Mouse (Mus musculus): Measurements from ENCODE around the gene Timm13. TPM values are rescaled to one million over a fixed set of nuclear protein-coding genes. Genes with fewer than 3 reads are reported as not detected.

The Timm13 gene
- polyA plus RNA-seq, 1 experiment from 2014 or later: 398 TPM

DNA sequence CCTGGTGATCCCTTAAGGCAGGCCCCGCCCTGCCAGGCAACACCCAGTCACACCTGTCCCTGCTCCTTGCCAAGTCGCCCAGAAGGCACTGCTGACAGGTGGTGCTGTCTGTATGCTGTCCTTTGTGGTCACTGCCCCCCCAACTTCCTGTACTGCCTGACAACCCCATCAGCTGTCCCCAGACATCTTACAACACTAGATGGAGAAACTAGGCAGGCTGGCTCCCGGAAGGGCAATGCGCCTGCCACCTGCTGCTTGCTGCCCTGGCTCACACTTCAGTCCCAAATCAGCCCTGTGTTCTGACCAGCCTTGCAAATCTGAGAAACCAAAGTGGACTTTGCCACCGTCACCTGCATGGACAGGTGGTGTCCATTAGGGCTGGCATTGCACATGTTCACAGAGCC lies 13.5 kb upstream of the Timm13 start:
- H3K9me3 ChIP-seq (replicated peaks; ENCODE audit: control insufficient read depth, low read length): no peaks in the 10 kb centered on the region
- H3K36me3 ChIP-seq (ENCODE audit: control insufficient read depth, insufficient read depth, low read length): peaks cover 57% of the 10 kb centered on the region
- peaks cover 4% of the 10 kb centered on the region for H3K4me1 ChIP-seq (ENCODE audit: control insufficient read depth, insufficient read depth, low read length)
- H3K27me3 ChIP-seq (replicated peaks; ENCODE audit: control insufficient read depth, insufficient read depth, low read length): no peaks in the 10 kb centered on the region
- no peak overlapping the region for H3K4me3 ChIP-seq (ENCODE audit: low read depth, low read length)
- H3K27ac ChIP-seq (ENCODE audit: low read depth, low read length): no peak overlapping the region
- 91% methylated on average over 5 of the region's 5 CpGs for WGBS
- H3K4me2 ChIP-seq (ENCODE audit: low read length): no peak overlapping the region
- H3K9ac ChIP-seq (ENCODE audit: low read length): no peak overlapping the region
- DNase-seq (ENCODE audit: low spot score) (no peak), ATAC-seq (no peak)

DNA sequence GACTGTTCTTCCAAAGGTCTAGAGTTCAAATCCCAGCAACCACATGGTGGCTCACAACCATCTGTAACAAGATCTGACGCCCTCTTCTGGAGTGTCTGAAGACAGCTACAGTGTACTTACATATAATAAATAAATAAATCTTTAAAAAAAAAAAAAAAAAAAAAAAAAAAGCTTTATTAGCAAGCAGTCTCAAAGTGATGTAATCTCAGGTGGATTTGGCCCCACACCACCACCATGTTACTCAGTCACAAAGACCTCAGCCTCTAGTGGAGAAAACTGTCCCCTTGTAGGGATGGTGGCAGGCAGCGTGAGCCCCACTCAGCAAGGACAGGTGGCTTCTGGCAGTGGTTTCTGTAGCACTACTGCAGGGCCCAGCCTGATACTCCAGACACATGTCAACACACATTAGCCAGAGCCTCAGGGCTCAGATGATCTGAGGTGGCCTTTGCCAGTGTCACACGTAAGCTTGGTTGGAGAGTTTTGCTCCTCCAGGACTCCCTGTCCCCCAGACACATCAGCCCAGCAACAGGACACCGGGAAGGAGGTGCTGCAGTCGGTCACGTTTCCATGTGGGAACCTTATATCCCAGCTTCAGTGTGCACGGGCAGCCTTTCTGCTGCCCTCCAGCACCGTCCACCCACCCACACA lies 12.7 kb upstream of the Timm13 start:
- no peak overlapping the region for H3K4me2 ChIP-seq (ENCODE audit: low read length)
- H3K27ac ChIP-seq (ENCODE audit: low read depth, low read length): no peak overlapping the region
- DNase-seq (ENCODE audit: low spot score): no peak
- no peaks in the 10 kb centered on the region for H3K9me3 ChIP-seq (replicated peaks; ENCODE audit: control insufficient read depth, low read length)
- no peaks in the 10 kb centered on the region for H3K27me3 ChIP-seq (replicated peaks; ENCODE audit: control insufficient read depth, insufficient read depth, low read length)
- peaks cover 4% of the 10 kb centered on the region for H3K4me1 ChIP-seq (ENCODE audit: control insufficient read depth, insufficient read depth, low read length)
- no peak overlapping the region for H3K9ac ChIP-seq (ENCODE audit: low read length)
- H3K4me3 ChIP-seq (ENCODE audit: low read depth, low read length): no peak overlapping the region
- H3K36me3 ChIP-seq (ENCODE audit: control insufficient read depth, insufficient read depth, low read length): peaks cover 65% of the 10 kb centered on the region
- ATAC-seq: no peak
- 93% methylated on average over 7 of the region's 8 CpGs for WGBS

DNA sequence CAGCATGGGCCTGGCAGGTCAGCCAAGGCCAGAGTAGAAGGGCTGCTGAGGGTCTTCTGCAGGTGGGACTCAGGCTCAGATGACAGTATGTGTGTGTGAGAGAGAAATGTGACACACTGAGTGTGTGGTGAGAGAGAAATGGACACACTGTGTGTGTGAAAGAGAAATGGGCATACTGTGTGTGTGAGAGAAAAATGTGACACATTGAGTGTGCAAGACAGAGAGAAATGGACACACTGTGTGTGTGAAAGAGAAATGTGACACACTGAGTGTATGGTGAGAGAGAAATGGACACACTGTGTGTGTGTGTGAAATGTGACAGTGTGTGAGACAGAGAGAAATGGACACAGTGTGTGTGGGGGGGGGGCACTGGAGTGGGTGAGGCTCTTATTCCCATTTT lies 11.1 kb upstream of the Timm13 start:
- Histone ChIP-seq H3K27me3 (replicated peaks; ENCODE audit: control insufficient read depth, insufficient read depth, low read length) (no peaks in the 10 kb centered on the region), H3K4me2 (ENCODE audit: low read length) (no peak overlapping the region), H3K9ac (ENCODE audit: low read length) (no peak overlapping the region), H3K4me3 (ENCODE audit: low read depth, low read length) (no peak overlapping the region), H3K36me3 (ENCODE audit: control insufficient read depth, insufficient read depth, low read length) (peaks cover 81% of the 10 kb centered on the region), H3K9me3 (replicated peaks; ENCODE audit: control insufficient read depth, low read length) (no peaks in the 10 kb centered on the region), H3K4me1 (ENCODE audit: control insufficient read depth, insufficient read depth, low read length) (no peaks in the 10 kb centered on the region), H3K27ac (ENCODE audit: low read depth, low read length) (no peak overlapping the region)
- DNase-seq (ENCODE audit: low spot score) (no peak), ATAC-seq (no peak)

DNA sequence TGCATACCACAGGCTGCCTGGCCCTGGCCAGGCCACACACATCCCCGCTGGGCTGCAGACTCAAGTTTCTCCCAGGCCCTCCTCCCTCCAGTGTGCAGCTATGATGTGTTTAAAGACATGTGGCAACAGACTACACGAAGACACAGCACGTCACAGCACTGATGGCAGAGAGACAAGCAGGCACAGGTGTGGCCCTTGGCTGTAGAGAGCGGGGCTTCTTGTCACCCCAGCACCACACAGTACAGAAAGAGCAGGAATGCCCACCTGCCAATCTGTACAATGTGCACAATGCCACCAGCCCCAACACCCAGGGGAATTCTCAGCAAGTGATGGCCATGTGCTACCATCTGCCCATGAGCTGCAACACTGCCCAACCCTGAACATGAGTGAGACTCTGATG lies 10.6 kb upstream of the Timm13 start:
- no peaks in the 10 kb centered on the region for H3K4me1 ChIP-seq (ENCODE audit: control insufficient read depth, insufficient read depth, low read length)
- WGBS: 94% methylated on average over 4 of the region's 4 CpGs
- H3K36me3 ChIP-seq (ENCODE audit: control insufficient read depth, insufficient read depth, low read length): peaks cover 83% of the 10 kb centered on the region
- ATAC-seq (no peak), DNase-seq (ENCODE audit: low spot score) (no peak)
- H3K9me3 ChIP-seq (replicated peaks; ENCODE audit: control insufficient read depth, low read length): no peaks in the 10 kb centered on the region
- no peak overlapping the region for H3K4me2 ChIP-seq (ENCODE audit: low read length)
- no peaks in the 10 kb centered on the region for H3K27me3 ChIP-seq (replicated peaks; ENCODE audit: control insufficient read depth, insufficient read depth, low read length)
- H3K9ac ChIP-seq (ENCODE audit: low read length): no peak overlapping the region
- no peak overlapping the region for H3K4me3 ChIP-seq (ENCODE audit: low read depth, low read length)
- H3K27ac ChIP-seq (ENCODE audit: low read depth, low read length): no peak overlapping the region

DNA sequence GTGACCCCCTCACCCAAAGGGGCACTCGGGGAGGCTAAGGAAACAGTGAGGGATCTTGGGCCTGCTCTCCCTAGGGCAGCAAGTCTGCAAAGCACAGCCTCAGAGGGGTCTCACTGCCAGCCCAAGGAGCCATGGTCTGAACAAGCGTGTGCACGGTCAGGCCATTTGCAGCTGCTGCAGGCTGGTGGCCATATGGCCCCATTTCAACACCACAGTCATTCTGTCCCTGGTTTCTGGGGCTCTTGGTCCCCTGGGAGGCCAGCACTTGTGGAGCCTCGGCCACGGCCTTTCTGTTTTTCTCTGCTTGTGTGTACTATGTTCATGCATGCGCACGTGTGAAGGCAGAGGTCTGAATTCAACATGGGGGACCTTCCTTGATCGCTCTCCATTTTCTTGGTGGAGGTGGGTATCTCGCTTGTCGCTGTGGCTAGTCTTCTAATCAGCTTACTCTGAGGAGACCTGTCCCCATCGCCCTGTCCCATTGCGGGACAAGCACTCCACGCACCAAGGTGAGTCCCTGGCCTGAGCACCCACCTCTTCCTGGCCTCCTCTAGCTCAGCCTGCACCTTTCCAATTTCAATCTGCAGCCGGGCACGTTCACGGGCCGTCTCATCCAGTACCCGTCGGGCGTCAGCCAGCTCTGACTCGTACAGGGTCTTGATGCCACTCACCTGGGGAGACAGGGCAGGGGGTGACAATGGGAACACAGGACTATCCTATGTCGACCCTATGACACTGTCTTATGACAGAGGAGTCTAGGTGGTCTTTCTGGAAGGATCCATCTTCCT lies 8.8 kb upstream of the Timm13 start:
- Histone ChIP-seq H3K27ac (ENCODE audit: low read depth, low read length) (no peak overlapping the region), H3K9me3 (replicated peaks; ENCODE audit: control insufficient read depth, low read length) (no peaks in the 10 kb centered on the region), H3K4me3 (ENCODE audit: low read depth, low read length) (no peak overlapping the region), H3K4me1 (ENCODE audit: control insufficient read depth, insufficient read depth, low read length) (no peaks in the 10 kb centered on the region), H3K27me3 (replicated peaks; ENCODE audit: control insufficient read depth, insufficient read depth, low read length) (no peaks in the 10 kb centered on the region), H3K9ac (ENCODE audit: low read length) (no peak overlapping the region), H3K36me3 (ENCODE audit: control insufficient read depth, insufficient read depth, low read length) (peaks cover 91% of the 10 kb centered on the region), H3K4me2 (ENCODE audit: low read length) (no peak overlapping the region)
- WGBS: 96% methylated on average over 22 of the region's 22 CpGs
- ATAC-seq (no peak), DNase-seq (ENCODE audit: low spot score) (no peak)

DNA sequence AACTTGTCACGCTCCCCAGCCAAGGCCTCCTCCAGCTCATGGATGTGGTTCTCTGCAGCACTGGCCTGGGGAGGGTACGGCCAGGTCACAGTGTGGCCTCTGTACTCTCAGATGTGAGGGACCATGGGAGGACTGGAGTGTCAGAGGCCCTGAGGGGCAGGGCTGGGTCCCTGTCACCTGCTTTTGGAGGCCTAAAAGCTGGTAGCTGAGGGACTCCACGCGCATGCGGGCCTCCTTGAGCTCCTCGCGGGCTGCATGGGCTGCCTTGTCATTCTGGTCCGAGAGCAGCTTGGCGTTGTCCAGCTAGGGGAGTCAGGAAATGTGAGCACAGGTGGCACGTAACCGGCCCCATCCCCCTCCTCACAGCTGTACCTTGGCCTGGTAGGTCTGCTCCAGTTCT lies 3.9 kb upstream of the Timm13 start:
- peaks cover 3% of the 10 kb centered on the region for H3K4me1 ChIP-seq (ENCODE audit: control insufficient read depth, insufficient read depth, low read length)
- no peak overlapping the region for H3K9ac ChIP-seq (ENCODE audit: low read length)
- no peak for ATAC-seq
- no peak overlapping the region for H3K4me3 ChIP-seq (ENCODE audit: low read depth, low read length)
- no peak for DNase-seq (ENCODE audit: low spot score)
- H3K4me2 ChIP-seq (ENCODE audit: low read length): no peak overlapping the region
- H3K27me3 ChIP-seq (replicated peaks; ENCODE audit: control insufficient read depth, insufficient read depth, low read length): no peaks in the 10 kb centered on the region
- peaks cover 74% of the 10 kb centered on the region for H3K36me3 ChIP-seq (ENCODE audit: control insufficient read depth, insufficient read depth, low read length)
- no peaks in the 10 kb centered on the region for H3K9me3 ChIP-seq (replicated peaks; ENCODE audit: control insufficient read depth, low read length)
- no peak overlapping the region for H3K27ac ChIP-seq (ENCODE audit: low read depth, low read length)
- whole genome bisulfite sequencing: 92% methylated on average over 11 of the region's 11 CpGs

DNA sequence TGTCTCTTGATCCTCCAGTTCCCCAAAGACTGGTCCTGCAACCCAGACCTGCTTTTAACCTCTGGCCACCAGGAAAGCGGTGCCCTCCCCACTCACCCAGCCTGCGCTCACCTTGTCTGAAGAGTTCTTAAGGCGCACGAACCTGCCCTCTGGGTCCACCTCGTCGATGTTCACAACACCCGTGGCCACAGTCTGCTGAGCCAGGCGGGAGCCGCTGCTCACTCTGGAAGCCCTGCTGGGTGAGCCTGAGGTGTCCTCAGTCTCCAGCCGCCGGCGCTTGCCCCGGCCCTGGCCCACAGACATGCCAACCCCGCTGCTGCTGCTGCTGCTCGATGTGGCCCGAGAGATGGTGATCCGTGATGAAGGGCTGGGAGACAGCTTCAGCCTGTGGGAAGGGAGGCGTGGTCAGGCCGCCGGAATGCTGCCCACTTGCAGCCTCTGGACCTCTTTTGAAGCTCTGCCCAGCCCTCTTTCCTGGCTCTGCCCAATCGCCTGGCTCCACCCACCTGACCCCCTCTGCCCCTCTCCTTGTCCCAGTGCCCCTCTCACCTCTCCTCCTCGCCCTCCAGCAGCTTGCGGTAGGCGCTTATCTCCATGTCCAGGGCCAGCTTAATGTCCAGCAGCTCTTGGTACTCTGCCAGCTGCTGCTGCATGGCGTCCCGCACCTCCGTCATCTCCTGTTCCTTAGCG lies 3.4 kb upstream of the Timm13 start:
- H3K9ac ChIP-seq (ENCODE audit: low read length): no peak overlapping the region
- no peak overlapping the region for H3K4me2 ChIP-seq (ENCODE audit: low read length)
- H3K4me3 ChIP-seq (ENCODE audit: low read depth, low read length): no peak overlapping the region
- DNase-seq (ENCODE audit: low spot score) (no peak), ATAC-seq (no peak)
- no peak overlapping the region for H3K27ac ChIP-seq (ENCODE audit: low read depth, low read length)
- no peaks in the 10 kb centered on the region for H3K9me3 ChIP-seq (replicated peaks; ENCODE audit: control insufficient read depth, low read length)
- H3K36me3 ChIP-seq (ENCODE audit: control insufficient read depth, insufficient read depth, low read length): peaks cover 74% of the 10 kb centered on the region
- 87% methylated on average over 28 of the region's 28 CpGs for WGBS
- peaks cover 7% of the 10 kb centered on the region for H3K4me1 ChIP-seq (ENCODE audit: control insufficient read depth, insufficient read depth, low read length)
- no peaks in the 10 kb centered on the region for H3K27me3 ChIP-seq (replicated peaks; ENCODE audit: control insufficient read depth, insufficient read depth, low read length)

DNA sequence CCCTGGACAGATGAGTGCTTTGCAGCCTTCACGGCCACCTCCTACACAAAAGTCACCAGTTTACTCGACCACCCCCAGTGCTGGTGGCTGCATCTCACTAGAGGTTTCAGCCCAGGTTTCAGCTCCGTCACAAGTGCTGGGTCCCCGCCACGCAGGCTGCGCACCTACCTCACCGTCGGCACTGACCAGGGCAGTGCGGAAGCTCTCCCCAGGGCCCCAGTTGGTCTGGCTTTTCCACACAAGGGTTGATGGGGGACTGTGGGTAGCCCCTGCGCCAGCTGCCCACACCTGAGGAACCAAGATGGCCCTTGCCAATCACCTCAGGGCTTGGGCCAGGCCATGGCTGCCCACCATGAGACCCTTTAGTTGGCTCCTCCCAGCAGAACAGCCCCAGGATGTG lies 2.5 kb upstream of the Timm13 start:
- Histone ChIP-seq H3K27ac (ENCODE audit: low read depth, low read length) (no peak overlapping the region), H3K4me1 (ENCODE audit: control insufficient read depth, insufficient read depth, low read length) (peaks cover 7% of the 10 kb centered on the region), H3K4me2 (ENCODE audit: low read length) (no peak overlapping the region), H3K27me3 (replicated peaks; ENCODE audit: control insufficient read depth, insufficient read depth, low read length) (no peaks in the 10 kb centered on the region), H3K9ac (ENCODE audit: low read length) (0 out of 2 replicates have a peak overlapping the region, but pooled peaks have one; percentile 8), H3K9me3 (replicated peaks; ENCODE audit: control insufficient read depth, low read length) (no peaks in the 10 kb centered on the region), H3K4me3 (ENCODE audit: low read depth, low read length) (no peak overlapping the region), H3K36me3 (ENCODE audit: control insufficient read depth, insufficient read depth, low read length) (peaks cover 74% of the 10 kb centered on the region)
- DNase-seq (ENCODE audit: low spot score) (no peak), ATAC-seq (no peak)
- 95% methylated on average over 10 of the region's 10 CpGs for WGBS
